Mouse (Mus musculus) myocyte (in vitro differentiated cells): Measurements from ENCODE around the gene Rpl6.

ENCODE experiments used
- E2F4 ChIP-seq: IDR thresholded peaks from one replicate; pipeline ENCODE4 v1.6.1; 2011; ENCODE audit warnings: mild to moderate bottlenecking, control low read depth, moderate library complexity; ENCODE audit not compliant: insufficient read depth
- MAX ChIP-seq: IDR thresholded peaks from one replicate; pipeline ENCODE4 v1.6.1; 2011; ENCODE audit warnings: low read depth, mild to moderate bottlenecking, control low read depth
- MYOG ChIP-seq, 3 experiments: IDR thresholded peaks; one replicate each; pipeline ENCODE4 v1.6.1; 2011; ENCODE audit warnings: control low read depth in 2 of 3, low read depth in 2 of 3, mild to moderate bottlenecking in 2 of 3; ENCODE audit not compliant: insufficient read length in 2 of 3, control insufficient read depth in 1 of 3, insufficient read depth in 1 of 3
- POLR2A ChIP-seq: IDR thresholded peaks from one replicate; pipeline ENCODE4 v1.6.1; 2011; ENCODE audit warnings: low read depth, mild to moderate bottlenecking, control low read depth, moderate library complexity; ENCODE audit not compliant: insufficient read length
- POLR2AphosphoS2 ChIP-seq: IDR thresholded peaks from one replicate; pipeline ENCODE4 v1.6.1; 2011; ENCODE audit warnings: low read depth, control low read depth; ENCODE audit not compliant: insufficient read length
- REST ChIP-seq: IDR thresholded peaks from one replicate; pipeline ENCODE4 v1.6.1; 2011; ENCODE audit warnings: mild to moderate bottlenecking, control low read depth, moderate library complexity; ENCODE audit not compliant: insufficient read depth, insufficient read length
- SRF ChIP-seq: IDR thresholded peaks from one replicate; pipeline ENCODE4 v1.6.1; 2011; ENCODE audit warnings: low read depth; ENCODE audit not compliant: control insufficient read depth, insufficient read length
- TCF3 ChIP-seq: IDR thresholded peaks from one replicate; pipeline ENCODE4 v1.6.1; 2011; ENCODE audit warnings: low read depth, control low read depth; ENCODE audit not compliant: insufficient read length

- TF ChIP-seq TCF3: no peak
- no peak for TF ChIP-seq POLR2AphosphoS2
- no peak for TF ChIP-seq REST
- TF ChIP-seq E2F4: no peak
- no peak for TF ChIP-seq POLR2A
- no peak for TF ChIP-seq MAX
- no peak for TF ChIP-seq MYOG (IDR thresholded peaks at IDR 0.05; ENCODE audit: control insufficient read depth in 1 of 3, insufficient read depth in 1 of 3, insufficient read length in 2 of 3, low read depth in 2 of 3)
- no peak for TF ChIP-seq SRF
These were observed 38.4 kb downstream of the Rpl6 start for GRCm38 (mm10) chr5:121242701-121243100.
